Mouse (Mus musculus) heart, postnatal 25 days (tissue): Measurements from ENCODE around the gene Zfp536. TPM values are rescaled to one million over a fixed set of nuclear protein-coding genes. Genes with fewer than 3 reads are reported as not detected.
"Not testable (repeated sequence)": the region's sequence is repeated elsewhere in the genome, so short reads cannot be mapped to it uniquely, and the experiment has no call there.

Experiments
- DNase-seq: peaks from one replicate; pipeline ENCODE4 v3.0.0; 2022; ENCODE audit warnings: low spot score
- intact Hi-C: fragments of 180-260 bp; cut with DNase I; formaldehyde crosslinking; loops from one replicate; pipeline ENCODE4 v1.15.1; 2025
- total RNA-seq, 2 experiments: library from RNA; stranded (reverse); gene quantifications; 2 replicates each; pipeline ENCODE4 v1.2.3; 2021

The Zfp536 gene
- total RNA-seq, 2 experiments from 2014 or later, result 7.4 to 10.1 TPM

DNA sequence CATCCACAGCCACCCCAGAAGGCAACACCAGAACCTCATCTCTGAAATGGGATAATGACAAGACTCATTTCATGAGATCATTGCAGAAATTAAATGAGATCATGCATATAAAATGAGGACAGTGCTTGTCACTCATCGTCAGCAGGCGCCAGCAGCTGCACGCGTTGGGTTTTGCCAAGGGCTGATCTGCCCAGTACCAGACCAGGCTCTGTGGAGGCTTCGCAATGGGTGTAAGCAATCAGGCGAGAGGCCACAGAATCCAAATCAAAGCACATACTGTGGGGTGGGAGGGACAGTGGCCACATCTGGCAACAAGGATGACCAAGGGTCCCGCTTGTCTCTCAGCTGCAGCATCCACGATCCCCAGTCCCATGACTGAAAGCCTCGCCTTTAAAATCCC lies 69.0 kb downstream of the Zfp536 start:
- no peak for DNase-seq
- intact Hi-C loops, result no loop called here

DNA sequence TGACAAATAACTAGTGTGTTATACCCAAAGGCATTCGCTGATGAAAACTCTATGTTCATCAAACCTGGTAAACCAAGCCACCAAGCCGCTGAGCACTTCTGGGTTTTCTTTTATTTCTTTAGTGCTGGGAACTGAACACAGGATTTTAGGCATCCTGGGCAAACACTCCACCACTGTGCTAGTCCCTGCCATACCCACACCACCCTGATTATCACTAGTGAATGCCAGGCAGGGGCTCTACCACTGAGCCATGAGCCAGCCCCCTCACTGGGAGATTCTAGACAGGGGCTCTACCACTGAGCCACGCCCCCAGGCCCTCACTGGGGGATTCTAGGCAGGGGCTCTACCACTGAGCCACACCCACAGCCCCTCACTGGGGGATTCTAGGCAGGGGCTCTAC lies 76.1 kb downstream of the Zfp536 start:
- intact Hi-C loops, DNase-seq: not testable (repeated sequence)

DNA sequence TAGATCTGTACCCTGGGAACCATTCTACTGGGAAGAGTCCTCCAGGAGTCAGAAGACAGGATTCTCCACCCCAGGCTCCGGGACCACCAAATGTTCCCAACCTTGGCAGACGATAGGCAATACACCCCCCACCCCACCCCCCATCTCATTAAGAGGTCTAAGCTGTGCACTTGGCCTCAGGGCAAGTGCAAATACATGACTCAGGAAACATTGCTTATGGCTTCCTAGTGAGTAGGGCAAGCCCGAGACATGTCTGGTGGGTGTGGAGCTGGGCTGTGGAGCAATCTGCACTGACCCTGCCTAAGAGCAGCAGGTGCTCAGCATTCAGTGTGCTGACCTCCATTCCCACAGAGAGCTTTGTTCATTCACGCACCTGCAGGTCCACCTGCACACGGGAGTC lies 78.4 kb downstream of the Zfp536 start:
- intact Hi-C loops, result no loop called here
- no peak for DNase-seq

DNA sequence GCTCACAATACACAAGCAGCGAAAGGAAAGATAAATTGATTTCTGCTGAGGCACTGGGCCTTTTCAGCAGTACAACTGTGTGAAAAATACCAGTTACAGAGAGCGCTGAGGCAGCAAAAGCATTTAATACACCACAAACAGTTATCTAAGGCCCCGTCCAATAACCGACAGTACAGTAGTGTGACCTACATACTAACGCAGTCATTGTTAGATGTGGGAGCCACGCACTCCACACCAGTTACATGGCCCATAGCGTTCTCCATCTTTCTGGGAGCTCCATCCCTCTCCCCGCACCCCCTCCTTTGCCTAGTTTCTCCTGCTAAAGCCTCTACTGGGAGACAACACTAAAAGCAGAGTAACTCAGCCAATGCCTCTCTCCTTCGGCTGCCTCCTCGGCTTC lies 82.8 kb downstream of the Zfp536 start:
- intact Hi-C loops, result no loop called here

DNA sequence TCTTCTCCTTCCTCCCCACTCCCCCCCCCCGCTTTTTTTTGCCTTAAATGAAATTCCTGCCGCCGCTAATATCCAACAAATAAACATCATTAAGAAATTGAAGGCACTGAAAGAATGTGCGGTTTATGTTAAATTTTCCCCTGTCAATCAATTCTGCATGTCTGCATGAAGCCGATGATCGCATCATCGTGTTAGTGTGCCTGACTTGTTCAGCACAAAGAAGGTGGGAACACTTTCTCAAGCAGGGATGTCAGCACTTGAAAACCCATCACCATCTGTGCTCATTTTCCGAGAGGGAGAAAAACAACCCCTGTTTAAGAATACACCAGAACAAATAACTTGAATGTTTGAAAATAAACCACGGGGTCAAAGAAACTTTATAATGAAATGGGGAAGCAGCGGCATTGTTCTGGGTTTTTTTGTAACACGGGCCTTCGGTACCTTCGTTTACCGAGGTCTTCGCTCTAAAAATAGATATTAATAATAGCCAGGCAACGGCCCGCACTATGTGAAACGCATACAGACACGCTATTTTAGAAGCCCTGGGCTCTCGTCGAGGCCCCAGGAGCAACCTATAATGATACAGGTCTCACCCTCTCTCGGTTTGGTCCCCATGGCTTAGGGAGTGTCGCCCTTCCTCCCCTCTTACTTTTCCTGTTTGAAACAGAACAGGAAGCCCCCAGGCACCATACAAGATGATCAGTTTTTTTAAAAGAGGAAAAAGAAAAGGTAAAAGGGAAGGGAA lies 83.7 kb downstream of the Zfp536 start:
- intact Hi-C loops, result no loop called here
- DNase-seq, result no peak

More for the DNA sequence above, 82.8 kb downstream of the Zfp536 start:
- DNase-seq, result no peak

DNA sequence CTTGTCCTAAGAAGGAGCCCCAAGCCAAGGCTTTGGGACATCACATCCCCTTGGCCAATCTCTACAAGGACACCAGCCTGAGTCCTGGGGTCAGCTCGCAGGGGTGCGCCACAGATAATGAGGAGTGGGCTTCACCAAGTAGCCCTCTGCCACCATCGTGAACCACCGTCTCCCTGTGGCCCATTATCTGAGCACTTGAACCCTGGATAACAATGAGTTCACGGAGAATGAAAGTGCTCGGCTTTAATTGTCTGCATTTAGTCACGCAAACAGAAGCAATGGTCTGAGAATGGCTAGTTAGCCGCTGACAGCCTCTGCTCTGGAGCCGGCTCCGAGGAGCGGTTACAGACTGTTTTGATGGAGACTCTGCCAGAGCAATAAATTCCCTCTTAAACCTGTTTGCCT lies 84.3 kb downstream of the Zfp536 start:
- no peak for DNase-seq
- intact Hi-C loops, result no loop called here

DNA sequence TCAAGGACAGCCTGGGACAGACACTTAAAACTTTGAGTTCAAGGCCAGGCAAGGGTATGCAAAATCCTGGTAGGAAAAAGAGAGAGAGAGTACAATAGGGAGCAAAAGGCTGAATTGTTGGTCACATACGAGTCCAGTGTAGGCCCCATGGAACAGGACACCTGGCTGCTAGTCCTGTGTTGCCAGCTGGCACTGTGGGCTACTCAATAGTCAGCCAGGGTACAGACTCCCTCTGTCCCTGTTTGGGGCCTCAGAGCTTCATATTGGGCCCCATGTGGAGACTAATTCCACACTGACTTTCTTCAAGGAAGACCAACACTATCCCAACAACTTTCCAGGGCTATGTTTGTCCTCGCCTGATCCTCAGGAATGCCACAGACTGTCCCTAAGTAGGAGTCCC lies 87.1 kb downstream of the Zfp536 start:
- intact Hi-C loops, result no loop called here
- no peak for DNase-seq

DNA sequence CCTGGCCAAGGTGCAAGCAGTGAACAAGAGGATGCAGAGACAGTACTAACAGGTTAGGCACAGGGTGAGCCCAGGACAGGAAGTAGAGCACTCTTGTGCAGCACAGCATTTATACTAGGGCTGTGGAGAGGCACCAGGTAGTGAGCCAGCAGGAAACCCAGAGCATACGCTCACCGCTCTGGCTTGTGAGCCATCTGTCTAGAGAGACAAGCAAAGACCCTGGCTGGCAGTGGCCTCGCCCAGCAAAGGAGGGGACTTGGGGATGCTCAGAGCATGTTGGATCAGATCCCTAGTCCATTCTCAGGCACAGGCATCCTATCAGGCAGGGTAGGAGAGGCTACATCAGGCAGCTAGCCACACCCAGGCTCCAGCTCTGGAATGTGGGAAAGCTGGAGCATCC lies 88.2 kb downstream of the Zfp536 start:
- intact Hi-C loops, result no loop called here
- no peak for DNase-seq

DNA sequence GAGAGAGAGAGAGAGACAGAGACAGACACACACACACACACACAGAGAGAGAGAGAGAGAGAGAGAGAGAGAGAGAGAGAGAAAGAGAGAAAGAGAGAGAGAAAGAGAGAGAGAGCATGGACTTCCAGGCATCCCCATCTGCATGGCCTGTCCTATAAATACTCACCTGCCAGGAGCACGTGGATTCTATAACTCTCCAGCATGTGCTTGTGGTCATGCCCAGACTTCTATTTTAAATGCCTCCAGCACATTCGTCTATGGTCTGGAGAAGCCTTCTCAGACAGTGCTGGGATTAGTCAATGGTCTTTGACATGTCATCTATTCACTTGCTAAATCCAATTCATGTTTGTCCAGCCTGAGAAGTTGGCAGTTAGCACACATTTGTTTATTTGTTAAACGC lies 92.1 kb downstream of the Zfp536 start:
- intact Hi-C loops, result no loop called here
- DNase-seq, result no peak

DNA sequence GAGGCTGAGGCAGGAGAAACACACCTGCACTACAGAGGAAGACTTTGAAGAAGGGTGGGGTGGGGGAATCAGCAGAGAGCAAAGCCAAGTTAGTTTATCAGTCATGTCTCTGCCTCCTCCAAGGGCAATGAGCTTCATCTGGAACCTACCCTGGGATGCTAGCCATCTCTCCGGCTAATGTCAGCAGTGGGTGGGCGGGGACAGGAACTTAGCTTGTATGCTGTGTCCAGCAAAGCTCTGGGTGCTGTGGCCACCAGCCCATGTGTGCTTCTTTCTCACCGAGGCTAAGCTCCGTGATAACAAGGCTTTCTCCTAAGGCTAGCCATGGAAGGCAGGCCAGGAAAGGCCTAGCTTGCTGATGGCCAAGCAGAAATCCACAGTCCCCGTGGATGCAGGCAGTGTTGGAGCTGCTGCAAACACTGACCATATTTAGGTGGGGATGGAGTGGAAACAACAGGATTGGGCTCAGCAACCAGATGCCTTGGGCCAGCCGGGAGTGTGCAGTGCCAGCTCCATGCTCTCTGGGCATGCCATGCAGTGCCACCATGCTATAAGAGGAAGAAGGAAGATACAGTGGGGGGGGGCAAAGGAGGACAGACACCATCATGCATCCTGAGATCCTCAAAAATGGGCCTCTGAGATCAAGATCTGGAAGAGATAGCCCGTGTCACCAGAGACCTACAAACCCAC lies 109.6 kb downstream of the Zfp536 start:
- intact Hi-C loops, result no loop called here
- DNase-seq, result no peak

DNA sequence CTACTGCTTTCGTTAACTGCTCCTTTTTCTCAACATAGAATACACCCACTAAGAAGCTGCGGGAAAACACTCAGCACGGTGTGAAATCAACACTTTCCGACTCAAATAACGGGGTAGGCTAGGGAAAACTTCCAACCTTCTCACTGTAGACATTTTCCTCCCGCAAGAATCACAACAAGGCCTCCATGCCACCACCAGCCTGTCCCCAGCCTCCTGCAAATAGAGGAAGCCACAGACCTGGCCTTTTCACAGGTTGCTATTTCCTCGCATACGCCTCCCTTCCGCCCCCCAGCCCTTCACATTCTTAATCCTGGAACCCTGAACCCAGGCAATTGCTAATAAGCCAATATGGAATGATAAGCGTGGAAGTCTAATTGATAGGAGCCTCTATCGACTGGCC lies 124.8 kb downstream of the Zfp536 start:
- DNase-seq, result no peak
- intact Hi-C loops, result no loop called here

DNA sequence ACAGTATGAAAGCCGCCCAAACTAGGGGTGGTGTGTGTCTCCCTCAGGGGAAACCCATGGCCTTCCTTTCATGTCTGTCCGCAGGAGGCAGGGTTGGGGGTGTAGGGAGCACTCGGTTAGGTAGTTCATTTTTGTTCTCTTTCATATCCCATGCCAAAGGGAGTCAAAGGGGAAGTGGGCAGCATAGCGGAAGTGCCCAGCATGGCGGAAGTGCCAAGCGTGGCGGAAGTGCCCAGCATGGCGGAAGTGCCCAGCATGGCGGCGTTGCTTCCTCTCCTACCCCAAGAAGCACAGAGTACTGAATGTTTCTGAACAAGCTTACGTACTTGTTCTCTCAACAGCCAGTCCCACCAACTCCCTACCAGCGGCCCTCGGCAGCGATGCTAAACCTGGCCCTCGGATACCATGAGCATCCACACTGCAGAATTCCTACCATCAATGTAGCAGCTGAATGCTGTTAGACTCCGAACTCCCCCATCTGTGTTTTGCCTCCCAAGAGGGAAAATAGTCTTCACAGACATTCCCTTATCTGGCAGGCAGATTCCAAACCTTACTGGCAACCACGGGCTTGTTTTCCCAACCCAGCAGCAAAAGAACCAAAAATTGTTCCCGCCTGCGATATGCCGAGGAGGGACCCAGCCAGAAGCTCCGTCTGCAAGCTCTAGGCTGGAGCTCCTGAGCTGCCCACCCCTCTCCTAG lies 125.4 kb downstream of the Zfp536 start:
- intact Hi-C loops, result no loop called here
- no peak for DNase-seq

DNA sequence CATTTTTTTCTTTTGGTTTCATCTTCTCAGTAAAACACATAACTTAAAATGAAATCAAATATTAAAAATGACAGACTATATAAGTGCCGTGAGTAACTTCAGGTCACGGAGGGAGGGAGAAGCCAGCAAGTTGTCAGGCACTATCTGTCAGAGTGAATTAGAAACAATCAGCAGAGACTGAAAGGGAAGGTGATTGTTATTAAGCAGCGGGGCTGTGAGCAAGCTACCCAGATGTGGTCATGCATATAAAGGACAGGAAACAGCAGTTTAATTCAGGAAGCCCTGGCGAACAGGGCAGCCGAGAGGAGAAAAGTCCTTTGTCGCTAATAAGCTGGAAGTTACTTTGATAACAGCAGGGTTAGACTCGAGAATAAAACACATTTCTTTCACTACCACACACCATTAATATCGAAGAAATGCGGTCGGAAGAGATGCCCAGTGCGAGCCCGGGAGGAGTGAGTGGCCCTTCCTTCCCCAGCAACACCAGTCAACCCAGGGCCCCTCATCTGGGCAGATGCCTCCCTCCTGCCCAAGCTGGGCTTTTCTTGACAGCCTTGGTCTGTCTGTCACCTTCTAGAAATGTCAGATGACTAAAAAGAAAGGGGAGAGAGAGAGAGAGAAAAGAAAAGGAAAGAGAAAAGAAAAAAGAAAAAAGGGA lies 133.6 kb downstream of the Zfp536 start:
- intact Hi-C loops, result no loop called here
- DNase-seq, result no peak

DNA sequence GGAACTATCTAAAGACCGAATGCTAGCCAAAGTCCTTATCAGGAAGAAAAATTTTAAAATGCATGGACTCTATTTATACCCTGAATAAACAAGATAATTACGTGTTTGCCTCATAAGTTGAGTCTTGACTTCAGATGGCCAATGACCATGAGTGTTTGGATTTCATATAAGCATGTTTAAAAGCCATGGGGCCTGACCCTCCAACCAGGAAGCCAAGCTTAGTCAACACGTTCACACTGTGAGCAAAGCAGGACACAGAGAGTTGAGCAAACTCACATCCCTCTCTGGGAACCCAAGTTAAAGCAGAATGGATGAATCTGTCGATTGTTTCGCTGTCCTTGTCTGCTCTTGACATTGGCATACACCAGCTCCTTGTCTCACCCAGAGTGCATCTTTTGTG lies 138.6 kb downstream of the Zfp536 start:
- intact Hi-C loops, result no loop called here

DNA sequence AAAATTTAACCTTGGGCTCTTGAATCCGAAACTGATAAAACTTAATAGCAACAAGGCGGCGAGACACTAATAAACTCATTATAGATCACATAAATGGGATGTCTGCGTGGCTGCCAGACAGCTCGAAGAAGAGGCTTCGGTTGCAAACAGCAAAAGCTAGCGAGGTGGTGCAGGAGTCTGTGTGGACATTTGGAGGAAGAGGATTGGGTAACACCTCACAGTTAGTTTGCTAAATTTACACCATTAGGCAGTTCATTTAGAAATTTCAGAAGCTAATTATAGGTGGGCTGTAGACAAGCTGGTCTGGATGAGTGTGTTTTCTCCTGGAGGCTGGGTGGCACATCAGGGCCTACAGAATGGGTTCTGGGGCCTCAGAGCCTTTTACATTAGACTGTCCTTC lies 143.0 kb downstream of the Zfp536 start:
- DNase-seq, result no peak

More for the DNA sequence above, 138.6 kb downstream of the Zfp536 start:
- no peak for DNase-seq

DNA sequence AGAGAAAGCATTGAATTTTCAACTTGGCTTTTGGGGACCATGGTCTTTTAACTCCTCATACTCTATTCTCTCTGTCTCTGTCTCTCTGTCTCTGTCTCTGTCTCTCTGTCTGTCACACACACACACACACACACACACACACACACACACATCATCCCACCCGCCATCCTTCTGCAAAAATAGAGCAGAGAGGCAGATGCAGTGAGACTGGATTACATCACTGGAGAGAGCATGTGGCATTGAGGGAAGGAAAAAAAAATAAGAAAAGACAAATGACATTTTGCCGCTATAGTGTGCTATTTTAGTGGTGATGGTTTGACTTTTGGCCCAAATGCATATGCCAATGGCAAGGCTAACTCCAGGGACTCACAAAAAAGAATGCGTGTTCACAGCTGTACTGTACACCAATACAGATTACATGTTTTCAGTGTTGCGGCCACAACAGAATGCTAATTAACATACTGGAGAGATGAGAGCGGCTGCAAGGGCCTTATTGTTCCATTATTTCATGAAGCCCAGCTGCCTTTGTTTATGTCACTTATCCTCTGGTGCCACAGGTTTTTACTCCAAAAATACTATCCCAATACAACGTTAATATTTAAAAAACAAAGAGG lies 145.4 kb downstream of the Zfp536 start:
- no peak for DNase-seq
- intact Hi-C loops, result loop anchor here (10.0 kb wide), 1 partner anchor 117 kb away; no protein-coding TSS in a partner anchor

More for the DNA sequence above, 143.0 kb downstream of the Zfp536 start:
- intact Hi-C loops, result no loop called here

DNA sequence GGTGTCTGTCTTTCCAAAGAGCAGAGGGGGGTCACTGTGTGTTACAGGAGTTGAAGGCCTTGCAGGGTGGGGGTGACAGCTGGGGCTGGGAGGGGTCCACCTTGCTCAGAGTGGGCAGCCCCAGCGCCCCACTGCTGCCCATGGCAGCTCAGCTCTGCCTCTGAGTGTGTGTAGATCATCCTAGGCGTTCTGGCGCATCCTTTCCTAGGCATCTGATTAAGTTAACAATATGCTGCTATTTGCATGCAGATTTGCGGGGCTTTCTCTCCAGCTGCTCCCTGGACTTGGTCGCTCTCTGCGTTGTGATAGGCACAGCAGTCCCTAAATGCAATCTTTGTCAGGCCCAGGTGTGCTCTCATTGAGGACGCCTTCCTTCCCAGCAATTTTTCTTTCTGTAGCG lies 147.7 kb downstream of the Zfp536 start:
- DNase-seq, result no peak
- intact Hi-C loops, result loop anchor here (10.0 kb wide), 1 partner anchor 119 kb away; no protein-coding TSS in a partner anchor

DNA sequence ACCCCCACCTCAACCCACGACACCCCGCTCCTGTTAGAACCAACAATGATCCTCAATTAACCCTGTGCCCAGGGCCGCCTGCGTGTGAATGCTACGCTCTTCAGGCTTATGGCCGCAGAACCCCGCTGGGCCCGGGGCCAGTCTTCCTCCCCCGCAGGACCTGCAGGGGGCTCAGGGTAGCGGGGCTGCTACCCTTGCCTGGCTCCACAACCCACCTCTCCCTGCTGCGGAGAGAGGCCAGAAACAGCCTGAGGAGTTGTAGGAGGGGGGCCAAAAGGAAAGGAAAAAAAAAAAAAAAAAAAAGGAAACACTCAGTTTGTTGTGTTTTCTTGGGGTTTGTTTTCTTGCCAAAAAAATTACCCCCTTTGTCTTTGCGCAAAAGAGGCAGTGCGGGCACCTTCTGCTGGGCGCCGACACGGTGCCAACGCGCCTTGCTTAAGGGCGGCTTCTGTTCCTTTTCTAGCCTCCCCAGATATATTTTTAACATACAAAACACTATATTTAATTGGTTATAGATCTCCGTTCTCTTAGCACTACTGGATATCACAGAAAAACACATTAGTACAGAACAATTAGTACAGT lies 148.6 kb downstream of the Zfp536 start:
- DNase-seq, result no peak
- intact Hi-C loops, result loop anchor here (10.0 kb wide), 1 partner anchor 120 kb away; no protein-coding TSS in a partner anchor
